Mouse (Mus musculus) urinary bladder, postnatal 36 days (tissue): ENCODE measurements around the gene Lgr5.

Source experiments
- DNase-seq, 2 experiments: peaks; one replicate each; pipeline ENCODE4 v3.0.0; 2022; ENCODE audit warnings: low spot score in 2 of 2, mixed read lengths in 1 of 2

The Lgr5 gene

GRCm38 (mm10) chr10:115505631-115506239 is 81.8 kb downstream of the Lgr5 start:
- DNase-seq: no peak

GRCm38 (mm10) chr10:115505155-115505554 is 82.4 kb downstream of the Lgr5 start:
- DNase-seq: no peak

- no peak for DNase-seq
Measured at GRCm38 (mm10) chr10:115493778-115494141, 93.8 kb downstream of the Lgr5 start.

GRCm38 (mm10) chr10:115492956-115493777 is 94.4 kb downstream of the Lgr5 start:
- DNase-seq: no peak

GRCm38 (mm10) chr10:115491803-115492510 is 95.6 kb downstream of the Lgr5 start:
- DNase-seq: no peak

- no peak for DNase-seq
Measured at GRCm38 (mm10) chr10:115485602-115486001, 102.0 kb downstream of the Lgr5 start.

- no peak for DNase-seq
Measured at GRCm38 (mm10) chr10:115484660-115485059, 102.9 kb downstream of the Lgr5 start.

- no peak for DNase-seq
Measured at GRCm38 (mm10) chr10:115478441-115479141, 109.0 kb downstream of the Lgr5 start.

GRCm38 (mm10) chr10:115476506-115476905 is 111.1 kb downstream of the Lgr5 start:
- no peak for DNase-seq

- DNase-seq: no peak
Measured at GRCm38 (mm10) chr10:115475000-115475550, 112.5 kb downstream of the Lgr5 start.

- DNase-seq: no peak
Measured at GRCm38 (mm10) chr10:115473213-115473961, 114.2 kb downstream of the Lgr5 start.

- DNase-seq: no peak
Measured at GRCm38 (mm10) chr10:115470621-115471334, 116.8 kb downstream of the Lgr5 start.

GRCm38 (mm10) chr10:115469040-115469439 is 118.5 kb downstream of the Lgr5 start:
- no peak for DNase-seq

- no peak for DNase-seq
Measured at GRCm38 (mm10) chr10:115468632-115469031, 118.9 kb downstream of the Lgr5 start.

GRCm38 (mm10) chr10:115467985-115468384 is 119.6 kb downstream of the Lgr5 start:
- DNase-seq: no peak

GRCm38 (mm10) chr10:115465778-115466177 is 121.8 kb downstream of the Lgr5 start:
- no peak for DNase-seq

GRCm38 (mm10) chr10:115465072-115465471 is 122.5 kb downstream of the Lgr5 start:
- no peak for DNase-seq

- no peak for DNase-seq
Measured at GRCm38 (mm10) chr10:115462646-115463045, 124.9 kb downstream of the Lgr5 start.

GRCm38 (mm10) chr10:115457368-115458021 is 130.1 kb downstream of the Lgr5 start:
- DNase-seq: no peak

GRCm38 (mm10) chr10:115448614-115449013 is 139.0 kb downstream of the Lgr5 start:
- DNase-seq: no peak
